Mouse (Mus musculus) erythroblast, embryonic 14.5 days (primary cell): ENCODE results near the gene Polr2h.

ENCODE experiments used
- GATA1 ChIP-seq: IDR thresholded peaks from 2 replicates; pipeline ENCODE4 v1.6.1; 2012; ENCODE audit warnings: low read length, inconsistent platforms, mixed read lengths
- TAL1 ChIP-seq: IDR thresholded peaks from 3 replicates; pipeline ENCODE4 v1.6.1; 2012; ENCODE audit warnings: low read length, inconsistent platforms, mixed read lengths

- TF ChIP-seq GATA1 (no peak), TAL1 (no peak)
These were observed 15.7 kb downstream of the Polr2h start, which contains the start of gene Chrd for GRCm38 (mm10) chr16:20732925-20733730.
